Mouse (Mus musculus): ENCODE data around the gene Tsc22d1. TPM values are rescaled to one million over a fixed set of nuclear protein-coding genes. Genes with fewer than 3 reads are reported as not detected.

The Tsc22d1 gene
- total RNA-seq, 2 experiments from 2014 or later: 95.3 to 104 TPM

- DNase-seq: no peak
Observed at GRCm38 (mm10) chr14:76487609-76488008, 72.8 kb downstream of the Tsc22d1 start.

- DNase-seq: no peak
Observed at GRCm38 (mm10) chr14:76488101-76489044, 73.6 kb downstream of the Tsc22d1 start.

- no peak for DNase-seq
Observed at GRCm38 (mm10) chr14:76489128-76489527, 74.4 kb downstream of the Tsc22d1 start.

- no peak for DNase-seq
Observed at GRCm38 (mm10) chr14:76495022-76495421, 80.3 kb downstream of the Tsc22d1 start.

GRCm38 (mm10) chr14:76497187-76497586, 82.4 kb downstream of the Tsc22d1 start:
- DNase-seq: no peak

- no peak for DNase-seq
Observed at GRCm38 (mm10) chr14:76498210-76498609, 83.4 kb downstream of the Tsc22d1 start.

- no peak for DNase-seq
Observed at GRCm38 (mm10) chr14:76499492-76499891, 84.7 kb downstream of the Tsc22d1 start.

- DNase-seq: no peak
Observed at GRCm38 (mm10) chr14:76500036-76500435, 85.3 kb downstream of the Tsc22d1 start.

- no peak for DNase-seq
Observed at GRCm38 (mm10) chr14:76503231-76503851, 88.6 kb downstream of the Tsc22d1 start.

GRCm38 (mm10) chr14:76504121-76504737, 89.5 kb downstream of the Tsc22d1 start:
- peak; percentile 94 for DNase-seq

- DNase-seq: no peak
Observed at GRCm38 (mm10) chr14:76505101-76505438, 90.3 kb downstream of the Tsc22d1 start.

GRCm38 (mm10) chr14:76505439-76506220, 90.9 kb downstream of the Tsc22d1 start:
- peak; percentile 88 for DNase-seq

- peak; percentile 48 for DNase-seq
Observed at GRCm38 (mm10) chr14:76506425-76507205, 91.9 kb downstream of the Tsc22d1 start.

GRCm38 (mm10) chr14:76507357-76507756, 92.6 kb downstream of the Tsc22d1 start:
- DNase-seq: no peak

- DNase-seq: no peak
Observed at GRCm38 (mm10) chr14:76507804-76508500, 93.2 kb downstream of the Tsc22d1 start.

GRCm38 (mm10) chr14:76508701-76509100, 93.9 kb downstream of the Tsc22d1 start:
- DNase-seq: no peak

- DNase-seq: no peak
Observed at GRCm38 (mm10) chr14:76511971-76512370, 97.2 kb downstream of the Tsc22d1 start.

- no peak for DNase-seq
Observed at GRCm38 (mm10) chr14:76513395-76514049, 98.8 kb downstream of the Tsc22d1 start.

- no peak for DNase-seq
Observed at GRCm38 (mm10) chr14:76514050-76514585, 99.4 kb downstream of the Tsc22d1 start.

- no peak for DNase-seq
Observed at GRCm38 (mm10) chr14:76515620-76516019, 100.9 kb downstream of the Tsc22d1 start.
